Mouse (Mus musculus) layer of hippocampus, postnatal 10 days (tissue): ENCODE results near the gene Glud1. TPM values are rescaled to one million over a fixed set of nuclear protein-coding genes. Genes with fewer than 3 reads are reported as not detected.
"Not testable (repeated sequence)": the region's sequence is repeated elsewhere in the genome, so short reads cannot be mapped to it uniquely, and the experiment has no call there.

ENCODE experiments used
- DNase-seq, 2 experiments: peaks; one replicate each; pipeline ENCODE4 v3.0.0; 2021; ENCODE audit warnings: low spot score in 2 of 2
- total RNA-seq, 2 experiments: library from RNA; stranded (reverse); gene quantifications; 2 replicates each; pipeline ENCODE4 v1.2.3; 2021

The Glud1 gene
- total RNA-seq, 2 experiments from 2014 or later: 408 to 469 TPM

DNA sequence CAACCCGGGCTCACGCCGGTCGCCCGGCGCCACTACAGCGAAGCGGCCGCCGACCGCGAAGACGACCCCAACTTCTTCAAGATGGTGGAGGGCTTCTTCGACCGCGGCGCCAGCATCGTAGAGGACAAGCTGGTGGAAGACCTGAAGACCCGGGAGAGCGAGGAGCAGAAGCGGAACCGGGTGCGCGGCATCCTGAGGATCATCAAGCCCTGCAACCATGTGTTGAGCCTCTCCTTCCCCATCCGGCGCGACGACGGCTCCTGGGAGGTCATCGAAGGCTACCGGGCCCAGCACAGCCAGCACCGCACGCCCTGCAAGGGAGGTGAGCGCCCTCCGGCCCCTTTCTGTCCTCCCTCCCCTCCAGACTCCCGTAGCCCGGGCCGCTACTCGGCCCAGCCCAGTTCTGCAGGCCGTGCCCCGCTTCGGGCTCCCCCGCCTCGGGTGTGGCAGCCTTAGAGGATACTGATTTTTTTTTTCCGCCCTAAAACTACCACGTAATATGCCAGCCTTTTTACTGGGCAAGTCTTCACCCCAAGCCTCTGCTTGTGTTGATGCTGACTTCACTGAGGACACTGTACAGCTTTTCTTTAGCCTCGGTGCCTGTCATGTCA, 599 bp downstream of the Glud1 start:
- peak in 1 of 2 experiments; percentile 50 for DNase-seq

DNA sequence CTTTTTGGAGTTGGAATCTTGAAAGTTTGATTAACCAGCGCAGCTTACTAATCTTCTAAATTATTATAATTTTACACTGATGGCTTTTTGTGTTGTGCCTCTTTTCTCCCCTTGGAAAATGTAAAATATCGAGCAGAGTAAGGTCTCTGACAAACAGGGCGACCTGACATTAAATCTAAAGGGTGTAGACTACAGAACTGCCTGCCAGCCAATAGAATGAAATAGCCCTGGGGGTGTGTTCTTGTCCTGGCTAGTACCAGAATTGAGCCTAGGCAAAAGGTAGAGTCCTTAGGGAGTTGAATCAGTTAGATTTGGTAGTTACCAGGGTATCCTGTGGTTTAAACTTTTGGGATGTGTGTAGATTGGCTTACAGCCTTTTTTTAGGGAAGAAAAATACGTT, 1.2 kb downstream of the Glud1 start:
- no peak for DNase-seq

DNA sequence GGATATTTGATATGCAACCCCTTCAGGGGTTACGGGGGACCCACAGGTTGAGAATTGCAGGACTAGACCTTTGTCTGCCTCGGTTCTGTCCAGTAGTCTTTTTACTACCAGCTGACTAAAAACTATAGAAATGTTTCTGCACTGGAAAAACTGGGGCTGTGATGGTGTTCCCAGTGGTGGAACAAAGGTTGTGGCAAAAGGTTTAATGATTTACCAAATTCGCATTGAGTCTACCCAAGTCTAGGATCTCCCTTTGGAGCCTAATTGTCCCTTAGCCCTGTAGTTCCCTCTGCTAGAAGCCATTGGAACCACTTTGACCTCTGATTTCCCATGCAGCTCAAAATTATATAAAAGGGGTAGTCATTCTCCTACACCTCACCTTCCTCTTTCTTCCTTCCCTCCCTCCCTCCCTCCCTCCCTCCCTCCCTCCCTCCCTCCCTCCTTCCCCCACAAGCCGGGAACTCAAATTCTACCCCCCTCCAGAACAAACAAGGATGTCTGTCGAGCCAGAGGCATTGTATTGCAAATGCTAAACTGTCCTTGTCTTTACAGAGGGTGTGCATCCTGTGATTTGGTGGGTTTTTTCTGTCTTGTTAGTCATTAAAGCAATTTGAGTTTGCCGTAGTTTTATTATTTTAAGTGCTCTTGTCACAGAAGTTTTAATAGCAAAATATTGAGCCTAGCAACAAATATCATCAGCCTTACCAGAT, 2.0 kb downstream of the Glud1 start:
- no peak for DNase-seq

GRCm38 (mm10) chr14:34313612-34314011, 3.1 kb downstream of the Glud1 start:
- no peak for DNase-seq

GRCm38 (mm10) chr14:34314383-34314782, 3.9 kb downstream of the Glud1 start:
- DNase-seq: not testable (repeated sequence)

DNA sequence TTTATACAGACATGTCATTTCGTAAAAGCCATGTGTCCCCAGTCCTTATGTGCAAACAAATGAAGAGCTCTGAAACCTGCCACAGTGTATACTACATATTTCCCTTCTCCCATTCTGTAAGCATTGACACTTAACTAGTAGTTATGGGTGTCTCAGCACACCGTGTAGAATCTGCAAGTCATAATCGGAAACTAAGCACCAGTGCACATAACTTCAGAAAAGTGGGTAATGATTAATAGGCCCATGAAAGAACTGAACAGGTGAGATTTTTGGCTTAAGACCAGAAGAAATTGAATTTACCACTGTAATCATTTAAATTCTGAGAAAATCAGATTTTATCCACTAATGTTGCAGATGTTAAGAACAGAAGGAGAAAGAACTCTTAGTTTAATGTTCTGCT, 4.3 kb downstream of the Glud1 start:
- DNase-seq: no peak

DNA sequence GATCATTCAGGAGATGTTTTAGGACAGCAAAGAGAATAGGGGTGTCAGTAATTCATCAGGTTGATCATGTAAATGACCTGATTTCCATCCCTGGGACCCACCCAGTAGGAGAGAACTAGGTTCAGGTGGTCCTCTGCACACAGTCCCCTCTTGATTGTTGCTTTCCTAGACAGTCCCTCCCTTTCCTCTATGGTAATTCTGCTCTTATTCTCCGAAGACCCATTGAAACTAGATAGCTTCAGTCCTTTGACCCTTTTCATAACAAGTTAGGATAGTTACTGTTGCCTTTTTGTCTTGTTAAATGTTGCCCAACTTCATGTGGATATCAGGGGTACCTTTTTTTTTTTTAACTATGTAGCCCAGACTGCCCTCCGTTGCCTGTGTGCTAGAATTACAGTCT, 5.8 kb downstream of the Glud1 start:
- DNase-seq: no peak

DNA sequence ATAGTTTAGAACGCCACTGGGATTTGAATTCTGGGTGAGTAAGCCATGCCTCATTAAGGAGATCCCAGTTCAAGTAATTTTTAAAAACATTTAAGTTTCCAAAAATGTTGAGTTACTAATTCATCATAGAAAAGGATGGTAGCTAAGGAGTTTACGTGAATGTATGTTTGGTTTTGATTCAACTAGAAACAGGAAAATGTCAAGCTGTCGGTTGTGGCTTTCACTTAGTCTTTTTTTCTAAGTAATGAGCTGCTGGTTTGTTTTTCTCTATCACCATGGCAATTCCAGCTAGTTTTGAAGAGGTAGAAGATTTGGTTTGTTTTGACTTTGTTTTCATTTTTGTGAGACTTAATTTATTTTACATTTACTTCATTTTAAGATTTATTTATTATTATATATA, 6.9 kb downstream of the Glud1 start:
- no peak for DNase-seq

- DNase-seq: no peak
These were observed 7.6 kb downstream of the Glud1 start for GRCm38 (mm10) chr14:34318113-34318512.

GRCm38 (mm10) chr14:34323576-34324085, 13.1 kb downstream of the Glud1 start:
- no peak for DNase-seq

DNA sequence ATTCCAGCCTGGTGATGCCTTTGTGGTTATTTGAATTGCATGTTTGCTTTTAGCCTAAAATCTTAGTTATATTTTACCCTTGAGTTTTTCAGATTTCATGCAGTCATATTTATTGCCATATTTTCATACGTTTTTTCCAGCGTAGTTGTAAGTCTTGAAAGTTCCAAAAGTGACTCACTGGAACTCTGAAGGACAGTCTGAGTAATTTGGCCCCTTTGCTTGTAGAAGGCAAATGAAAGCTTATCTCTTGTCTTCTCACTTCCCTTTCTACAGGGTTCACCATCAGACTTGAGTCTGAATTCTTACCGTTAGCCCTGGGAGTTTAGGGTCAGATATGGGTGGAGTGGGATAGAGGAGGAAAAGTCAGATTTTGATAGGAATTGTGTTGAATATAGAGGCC, 16.1 kb downstream of the Glud1 start:
- no peak for DNase-seq

DNA sequence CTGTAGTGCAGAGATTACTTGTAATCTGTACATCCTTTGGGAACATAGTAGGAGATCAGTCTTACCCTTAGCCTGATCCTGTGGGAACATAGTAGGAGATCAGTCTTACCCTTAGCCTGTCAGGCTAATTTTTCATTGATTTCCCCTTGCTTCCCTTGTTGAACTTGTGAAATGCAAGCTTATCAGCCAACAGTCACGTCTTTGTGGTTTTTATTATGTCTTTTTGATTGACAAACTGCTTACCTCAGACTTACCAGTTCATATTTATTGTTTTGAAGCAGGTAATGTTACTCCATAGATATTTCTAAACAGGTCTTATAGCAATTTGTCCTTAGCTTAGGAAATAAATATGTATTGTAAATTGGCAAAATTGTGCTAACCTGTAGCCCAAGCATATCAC, 17.1 kb downstream of the Glud1 start:
- DNase-seq: no peak

GRCm38 (mm10) chr14:34330657-34331158, 20.2 kb downstream of the Glud1 start:
- DNase-seq: no peak

DNA sequence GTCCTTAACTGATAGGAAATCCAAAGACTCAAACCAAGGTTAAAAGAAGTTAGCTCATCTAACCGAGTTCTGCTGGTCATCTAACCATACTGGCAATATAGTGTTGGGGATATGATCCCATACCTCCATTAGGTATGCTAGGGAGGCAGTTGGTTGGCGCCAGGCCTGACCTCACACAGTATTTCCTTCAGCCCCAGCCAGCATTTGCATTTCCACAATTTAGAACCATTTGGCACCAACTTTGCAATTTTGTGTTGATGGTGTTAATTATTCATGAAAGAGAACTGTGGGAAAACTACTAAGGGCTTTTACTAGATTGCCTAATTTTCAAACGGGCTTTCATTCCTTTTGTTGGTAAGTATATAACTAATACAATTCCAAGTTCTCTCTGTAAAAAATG, 21.4 kb downstream of the Glud1 start:
- DNase-seq: peak in 1 of 2 experiments; percentile 61

GRCm38 (mm10) chr14:34332476-34332875, 21.9 kb downstream of the Glud1 start:
- peak; percentile 53 to 65 for DNase-seq

DNA sequence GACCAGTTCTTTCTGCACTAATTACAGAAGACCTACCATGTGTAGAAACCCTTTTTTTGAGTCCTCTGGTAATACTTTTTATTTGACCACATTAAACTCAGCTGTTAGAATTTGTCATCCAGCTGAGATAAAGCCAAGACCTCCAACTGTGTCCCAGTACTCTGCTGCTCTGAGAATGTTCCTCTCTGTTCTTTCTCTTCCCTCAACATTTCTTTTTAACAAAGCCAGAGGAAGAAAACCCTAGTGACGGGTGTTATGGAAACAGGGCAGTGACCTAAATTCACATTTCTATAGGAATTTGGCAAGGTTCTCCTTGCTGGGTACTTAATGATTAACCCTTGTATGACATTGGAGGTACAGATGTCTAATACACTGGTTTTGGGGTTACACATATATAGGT, 28.9 kb downstream of the Glud1 start:
- DNase-seq: no peak

GRCm38 (mm10) chr14:34341993-34342392, 31.5 kb downstream of the Glud1 start:
- no peak for DNase-seq

DNA sequence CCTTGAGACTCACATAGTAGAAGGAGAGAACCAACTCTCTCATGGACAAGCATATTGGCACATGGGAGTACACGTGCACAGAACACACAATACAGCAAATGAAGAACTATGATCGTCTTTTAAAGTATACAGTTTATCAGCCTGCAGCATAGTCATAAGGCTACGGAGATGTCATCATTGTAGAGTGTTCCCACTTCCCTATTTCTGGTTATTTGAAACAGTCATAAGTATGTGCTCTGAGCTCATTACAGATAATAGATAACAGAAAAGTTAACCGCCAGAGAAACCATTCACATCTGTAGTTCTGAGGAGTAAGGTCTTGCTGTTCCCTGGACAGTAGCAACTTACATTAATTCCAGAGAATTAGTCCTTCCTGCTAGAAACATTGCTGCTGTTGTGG, 32.6 kb downstream of the Glud1 start:
- DNase-seq: no peak

- DNase-seq: no peak
These were observed 33.8 kb downstream of the Glud1 start for GRCm38 (mm10) chr14:34344361-34344760.

DNA sequence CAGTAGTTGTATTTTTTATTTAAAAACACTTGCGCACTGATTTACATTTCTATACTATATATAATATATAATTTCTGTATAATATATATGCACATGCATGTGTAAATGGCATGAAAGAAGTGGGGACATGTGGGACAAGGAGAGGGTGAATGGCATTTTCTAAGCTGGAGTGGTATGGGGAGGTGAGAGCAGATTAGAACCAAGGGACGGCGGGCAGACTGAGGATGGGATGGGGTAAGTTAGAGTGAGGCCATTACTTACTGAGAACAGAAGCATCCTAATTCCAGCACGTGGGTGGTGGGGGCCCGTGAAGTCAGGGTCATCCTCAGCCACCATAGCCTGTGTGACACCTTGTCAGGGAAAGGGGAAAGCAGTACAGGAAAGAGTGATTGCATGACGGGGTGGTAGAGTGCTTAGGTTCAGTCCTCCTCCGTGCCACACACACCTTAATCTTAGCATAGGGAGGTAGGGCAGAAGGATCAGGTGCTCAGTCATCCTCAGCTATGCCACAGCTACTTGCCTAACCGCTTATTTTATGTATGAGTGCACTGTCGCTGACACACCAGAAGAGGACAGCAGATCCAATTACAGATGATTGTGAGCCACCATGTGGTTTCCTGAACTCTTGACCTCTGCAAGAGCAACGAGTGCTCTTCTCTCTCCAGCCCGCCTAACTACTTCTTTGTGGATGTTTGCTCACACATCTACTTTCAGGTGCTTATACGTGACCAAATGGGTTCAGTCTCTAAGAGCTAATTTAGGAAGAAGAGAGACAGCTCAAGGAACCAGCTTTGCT, 35.4 kb downstream of the Glud1 start:
- no peak for DNase-seq

DNA sequence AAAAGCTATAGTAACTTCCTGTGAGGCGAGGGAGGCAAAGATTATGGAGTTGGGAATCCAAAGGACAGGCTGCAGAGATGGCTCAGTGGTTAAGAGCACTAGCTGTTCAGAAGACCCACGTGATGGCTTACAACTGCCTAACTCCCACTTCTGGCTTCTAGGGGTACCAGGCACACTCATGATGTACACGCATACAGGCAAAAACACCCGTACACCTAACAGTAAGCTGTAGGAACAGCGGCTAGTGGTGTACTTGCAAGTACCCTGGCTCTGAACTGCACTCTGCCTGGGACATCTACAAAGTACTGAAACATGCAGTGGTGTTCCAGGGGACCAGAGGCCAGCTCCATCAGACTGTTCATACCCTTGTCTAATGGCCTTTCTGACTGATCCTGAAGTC, 36.6 kb downstream of the Glud1 start:
- no peak for DNase-seq

- DNase-seq: no peak
These were observed 37.8 kb downstream of the Glud1 start for GRCm38 (mm10) chr14:34348301-34348700.
